Mouse (Mus musculus) mesoderm, embryonic 11.5 days (tissue): Measurements from ENCODE around the gene Bank1.
"Not testable (repeated sequence)": the region's sequence is repeated elsewhere in the genome, so short reads cannot be mapped to it uniquely, and the experiment has no call there.

Experiments
- DNase-seq: peaks from one replicate; pipeline ENCODE4 v3.0.0-alpha.2; 2012; ENCODE audit warnings: low read depth, low spot score

Bank1 gene

DNA sequence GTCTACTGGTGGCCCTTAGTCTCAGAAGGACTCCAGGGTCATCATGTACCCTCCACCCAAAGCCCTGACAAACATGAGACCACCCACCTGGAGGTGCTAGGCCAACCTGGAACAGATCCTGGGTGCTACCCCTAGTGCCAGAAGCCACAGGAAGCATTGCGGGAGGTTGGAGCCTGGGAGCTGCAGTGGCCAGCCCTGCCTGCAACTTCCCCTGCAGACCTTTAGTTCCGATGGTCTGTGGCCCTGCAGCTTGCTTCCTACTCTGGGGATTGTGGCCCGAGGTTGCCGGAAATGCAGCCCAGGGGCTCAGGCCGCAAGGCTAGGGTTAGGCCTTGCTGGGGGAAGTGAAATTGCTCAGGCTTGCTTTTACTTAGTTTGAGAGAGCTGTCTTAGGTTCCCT, at the start of gene Bank1:
TSS of gene Bank1 (minus strand) at position 284 of the 400 bp plus-strand sequence.
- DNase-seq, result no peak

DNA sequence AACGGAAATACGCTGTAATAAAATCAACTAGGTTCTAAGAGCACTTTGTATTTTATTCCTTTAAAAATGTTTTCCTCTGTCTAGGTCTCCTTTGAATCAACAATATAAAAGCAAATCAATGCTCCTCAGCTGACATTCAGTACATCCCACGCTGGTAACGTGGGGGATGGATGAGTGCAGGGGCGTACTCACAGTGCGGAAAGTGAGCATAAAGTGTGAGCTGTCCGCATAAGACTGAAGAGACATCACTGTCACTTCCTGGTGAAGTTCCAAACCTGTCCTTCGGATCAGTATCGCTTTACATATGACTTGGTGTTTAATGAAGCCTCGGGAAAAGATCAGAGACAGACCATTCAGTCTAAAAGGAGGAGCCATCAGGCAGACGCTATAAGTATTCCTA, 44.0 kb upstream of the Bank1 start:
- DNase-seq, result no peak

GRCm38 (mm10) chr3:136369466-136369865, 43.6 kb upstream of the Bank1 start:
- no peak for DNase-seq

- no peak for DNase-seq
These were observed 42.7 kb upstream of the Bank1 start for GRCm38 (mm10) chr3:136368505-136368999.

GRCm38 (mm10) chr3:136349690-136350089, 23.8 kb upstream of the Bank1 start:
- no peak for DNase-seq

- no peak for DNase-seq
These were observed 22.7 kb upstream of the Bank1 start for GRCm38 (mm10) chr3:136348611-136349010.

DNA sequence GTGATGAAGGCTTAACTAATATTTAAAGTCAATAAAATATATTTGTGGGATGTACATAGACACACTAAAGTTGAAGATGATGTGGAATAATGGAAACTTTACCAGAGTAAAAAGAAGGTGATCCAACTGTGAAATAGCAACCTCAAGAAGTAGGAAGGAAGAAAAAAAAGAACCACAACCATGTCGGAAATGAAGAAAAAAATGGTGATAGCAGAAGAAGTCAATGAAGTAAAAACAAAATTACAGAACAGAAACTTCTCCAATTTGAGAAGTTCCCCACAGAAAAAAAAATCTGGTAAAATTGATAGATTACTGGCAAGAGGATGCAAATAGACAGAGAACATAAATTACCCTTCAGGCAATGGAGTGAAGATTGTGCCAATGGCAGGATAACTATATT, 21.4 kb upstream of the Bank1 start:
- no peak for DNase-seq

GRCm38 (mm10) chr3:136341911-136342310, 16.0 kb upstream of the Bank1 start:
- no peak for DNase-seq

DNA sequence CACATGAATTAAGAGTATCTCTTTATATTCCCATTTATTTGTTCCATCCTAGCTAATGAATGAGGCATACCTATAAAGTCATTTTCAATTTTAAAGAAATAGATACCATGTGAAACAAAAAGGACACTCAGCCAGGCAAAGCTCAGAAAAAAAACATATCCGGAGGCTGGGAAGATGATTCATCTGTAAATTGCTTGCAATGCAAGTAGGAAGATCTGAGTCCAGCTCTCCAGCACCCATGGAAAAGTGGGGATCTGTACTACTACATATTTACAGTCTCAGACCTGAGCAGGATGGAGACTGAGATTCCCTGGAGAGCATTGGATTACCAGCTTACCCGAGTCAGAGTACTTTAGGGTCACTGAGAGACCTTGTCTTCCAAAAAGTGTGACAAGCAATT, 14.0 kb upstream of the Bank1 start:
- no peak for DNase-seq

DNA sequence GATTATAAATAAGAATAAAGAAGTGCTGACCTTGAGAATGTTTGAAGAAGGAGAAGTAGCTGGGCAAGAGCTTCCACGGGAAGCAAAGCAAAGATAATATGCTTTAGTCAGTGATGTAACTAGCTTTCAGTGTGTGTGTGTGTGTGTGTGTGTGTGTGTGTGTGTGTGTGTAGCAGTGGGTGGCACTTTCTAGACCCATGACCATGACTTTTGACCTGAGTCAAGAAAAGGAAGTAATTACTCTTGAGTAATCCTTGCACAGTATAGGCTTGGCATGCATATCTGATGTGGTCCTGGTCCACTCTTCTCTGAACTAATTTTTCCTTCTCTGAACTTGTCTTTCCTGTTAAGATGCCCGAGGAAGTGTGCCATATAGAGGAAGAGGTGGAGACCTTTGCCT, 5.3 kb upstream of the Bank1 start:
- DNase-seq, result no peak

GRCm38 (mm10) chr3:136330043-136330442, 4.2 kb upstream of the Bank1 start:
- DNase-seq, result no peak

DNA sequence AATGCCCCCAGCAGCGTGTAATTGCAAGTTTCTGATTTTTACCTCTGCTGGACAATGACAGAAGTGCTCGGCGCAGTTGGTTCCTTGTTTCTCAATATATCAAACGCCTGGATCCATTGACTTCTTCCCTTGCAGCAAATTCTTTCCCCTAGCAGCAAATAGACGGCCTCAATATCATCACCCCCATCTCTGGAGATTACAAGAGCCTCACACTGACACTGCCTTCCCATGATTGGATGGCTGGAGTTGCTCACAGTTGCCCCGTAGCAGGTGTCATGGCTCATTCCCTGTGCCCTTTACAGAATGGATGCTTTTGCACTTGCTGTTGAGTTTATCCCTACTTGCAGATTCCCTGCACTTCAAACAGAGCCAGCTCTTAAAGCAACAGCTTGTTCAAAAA, 3.3 kb upstream of the Bank1 start:
- peak; percentile 38 for DNase-seq

DNA sequence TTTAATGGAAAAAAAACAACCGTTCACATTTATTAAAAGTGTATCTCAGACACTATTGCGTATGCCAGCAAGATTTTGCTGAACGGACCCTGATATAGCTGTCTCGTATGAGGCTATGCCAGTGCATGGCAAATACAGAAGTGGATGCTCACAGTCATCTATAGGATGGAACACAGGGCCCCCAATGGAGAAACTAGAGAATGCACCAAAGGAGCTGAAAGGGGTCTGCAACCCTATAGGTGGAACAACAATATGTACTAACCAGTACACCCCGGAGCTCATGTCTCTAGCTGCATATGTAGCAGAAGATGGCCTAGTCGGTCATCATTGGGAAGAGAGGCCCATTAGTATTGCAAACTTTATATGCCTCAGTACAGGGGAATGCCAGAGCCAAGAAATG, 1.1 kb downstream of the Bank1 start:
- DNase-seq, result not testable (repeated sequence)

DNA sequence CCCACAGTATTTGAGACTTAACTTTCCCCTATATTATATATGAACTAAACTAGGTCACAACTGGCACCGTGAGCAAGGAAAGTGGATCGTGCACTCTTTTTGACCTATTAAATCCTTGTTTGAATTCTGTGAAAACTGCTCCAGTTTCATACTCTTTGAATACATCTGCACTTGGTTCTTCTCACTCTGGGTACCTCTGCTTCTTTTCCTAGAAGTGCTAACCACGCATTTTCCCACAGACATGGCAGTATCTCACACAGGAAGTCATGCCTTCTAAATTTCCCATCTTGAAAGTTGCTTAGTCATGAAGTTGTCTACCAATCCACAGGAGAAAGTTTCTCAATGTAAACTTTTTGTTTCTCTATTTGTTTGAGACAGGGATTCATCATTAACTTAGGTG, 3.9 kb downstream of the Bank1 start:
- no peak for DNase-seq

DNA sequence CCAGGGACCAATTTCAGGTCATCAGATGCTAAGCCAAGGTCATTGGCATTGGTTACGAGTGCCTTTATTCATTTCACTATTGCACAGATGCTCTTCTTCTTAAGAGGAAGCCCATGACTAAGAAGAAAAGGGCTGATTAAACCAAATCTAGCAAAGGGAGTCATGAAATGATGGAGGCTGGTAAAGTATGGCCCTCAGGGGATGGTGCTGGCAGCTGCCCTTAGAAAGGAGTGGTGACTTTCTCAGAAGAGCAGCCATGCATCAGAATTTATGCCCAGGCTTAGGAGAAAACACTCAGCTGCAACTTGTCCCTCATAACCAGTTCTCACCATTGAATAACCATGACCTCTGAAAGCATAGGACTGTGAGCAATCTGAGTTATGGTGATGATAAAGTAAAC, 17.4 kb downstream of the Bank1 start:
- DNase-seq, result no peak

DNA sequence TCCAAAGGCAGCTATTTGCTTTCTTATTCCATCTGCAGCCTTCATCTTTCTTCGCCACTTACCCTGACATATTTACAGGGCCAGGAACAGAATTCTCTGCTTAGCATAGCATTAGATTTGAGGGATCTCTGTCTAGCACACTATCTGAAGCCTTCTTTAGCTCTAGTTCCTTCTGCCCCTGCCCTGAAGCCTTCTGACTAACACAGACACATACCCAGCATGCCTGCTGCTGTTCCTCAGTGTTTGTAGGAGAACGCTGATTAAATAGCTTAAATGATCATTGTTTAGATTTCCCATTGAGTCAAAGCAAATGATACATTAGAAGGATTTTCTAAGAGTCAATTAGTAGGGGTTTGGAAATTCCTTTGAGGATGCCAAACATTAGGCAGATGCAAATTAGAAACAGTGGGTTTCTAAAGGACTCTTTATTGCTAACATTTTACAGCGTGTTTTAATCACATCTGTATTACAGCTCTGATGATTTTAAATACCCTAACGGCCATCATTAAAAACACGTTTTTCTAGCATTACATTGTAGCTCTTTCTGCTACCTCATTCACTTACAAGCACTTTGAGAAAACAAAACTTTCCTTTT, 19.2 kb downstream of the Bank1 start:
- DNase-seq, result no peak

DNA sequence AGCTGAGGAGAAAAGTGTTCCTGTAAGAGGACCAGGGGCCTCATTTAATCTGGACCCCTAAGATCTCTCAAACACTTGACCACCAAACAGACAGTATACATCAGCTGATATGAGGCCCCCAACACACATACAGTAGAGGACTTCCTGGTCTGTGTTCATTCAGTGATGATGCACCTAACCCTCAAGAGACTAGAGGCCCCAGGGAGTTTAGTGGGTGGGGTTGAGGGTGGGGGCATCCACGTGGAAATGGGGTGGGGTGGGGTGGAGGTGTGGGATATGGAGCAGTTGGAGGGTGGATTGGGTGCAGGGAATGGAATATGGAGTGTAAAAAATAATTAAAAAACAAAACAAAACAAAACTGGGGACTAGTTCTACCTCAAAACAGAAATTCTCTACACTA, 23.3 kb downstream of the Bank1 start:
- DNase-seq, result no peak

DNA sequence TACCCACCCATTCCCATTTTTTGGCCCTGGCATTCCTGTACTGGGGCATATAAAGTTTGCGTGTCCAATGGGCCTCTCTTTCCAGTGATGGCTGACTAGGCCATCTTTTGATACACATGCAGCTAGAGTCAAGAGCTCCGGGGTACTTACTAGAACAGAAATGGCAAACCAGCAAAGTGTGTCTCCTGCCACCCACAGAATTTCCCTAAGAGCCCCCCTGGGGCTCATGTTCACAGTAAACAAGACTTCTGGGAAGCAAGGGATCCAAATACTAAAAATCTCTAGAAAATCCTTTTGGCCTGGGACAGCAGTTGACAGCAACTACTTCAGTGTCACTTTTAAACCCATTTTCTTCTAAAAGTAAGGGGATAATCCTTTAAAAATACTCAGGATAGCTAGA, 25.1 kb downstream of the Bank1 start:
- DNase-seq, result not testable (repeated sequence)

DNA sequence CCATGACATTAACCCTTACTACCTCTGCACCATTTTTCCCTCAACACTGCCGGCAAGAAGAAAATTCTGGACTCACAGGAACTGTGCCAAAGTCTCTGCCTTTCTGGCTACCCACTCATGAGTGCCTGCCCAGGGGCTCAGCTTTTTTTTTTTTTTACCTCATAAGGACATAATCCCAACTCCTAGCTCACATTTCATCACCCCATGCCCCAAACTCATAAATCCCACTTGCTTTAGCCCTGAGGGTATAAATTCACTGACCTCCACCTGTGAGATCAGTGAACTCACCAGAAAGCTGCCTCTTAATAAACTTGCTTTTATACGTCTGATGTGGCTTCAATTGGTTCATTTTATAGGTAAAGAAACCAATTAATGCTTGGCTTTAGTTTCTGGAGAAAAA, 28.5 kb downstream of the Bank1 start:
- peak; percentile 21 for DNase-seq

- no peak for DNase-seq
These were observed 30.6 kb downstream of the Bank1 start for GRCm38 (mm10) chr3:136295250-136295649.

DNA sequence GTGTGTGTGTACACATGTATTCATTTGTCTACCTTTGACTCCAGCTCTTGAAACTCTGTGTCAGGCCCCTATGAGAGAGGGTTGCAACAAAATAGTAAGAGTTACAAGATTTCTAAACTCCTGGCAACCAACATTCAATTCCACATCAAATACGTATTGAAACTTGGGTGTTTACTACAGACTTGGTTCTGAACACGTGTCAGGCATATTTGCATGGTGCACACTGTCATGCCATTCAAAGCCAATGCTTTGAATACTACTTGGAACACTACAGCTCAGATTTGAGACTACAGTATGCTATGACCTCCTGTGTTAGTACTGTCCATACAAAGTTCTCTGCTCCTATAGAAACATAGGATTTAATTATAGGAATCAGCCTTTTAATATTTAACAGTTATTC, 38.0 kb downstream of the Bank1 start:
- DNase-seq, result no peak

GRCm38 (mm10) chr3:136264969-136265595, 60.8 kb downstream of the Bank1 start:
- DNase-seq, result no peak

- no peak for DNase-seq
These were observed 68.1 kb downstream of the Bank1 start for GRCm38 (mm10) chr3:136257761-136258160.

DNA sequence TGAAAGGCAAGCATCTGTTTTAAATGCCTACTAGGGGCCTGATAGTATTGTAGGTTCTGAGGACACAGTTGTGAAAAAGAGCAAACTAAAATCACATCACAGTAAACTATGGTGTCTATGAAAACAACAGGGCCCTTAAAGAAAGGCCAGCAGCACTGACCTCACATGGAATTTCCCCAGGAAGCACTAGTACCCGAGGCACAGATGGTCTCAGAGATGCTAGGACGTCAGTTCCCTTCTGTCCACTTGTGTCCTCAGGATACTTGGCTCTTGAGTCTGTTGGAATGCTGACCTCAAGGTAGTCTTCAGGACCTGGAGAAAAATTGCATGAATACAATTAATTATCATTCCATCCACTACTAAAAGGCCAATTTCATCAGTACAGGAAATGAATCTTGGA, 71.2 kb downstream of the Bank1 start:
- no peak for DNase-seq
